Mouse (Mus musculus): ENCODE results near the gene Vars2. TPM values are rescaled to one million over a fixed set of nuclear protein-coding genes. Genes with fewer than 3 reads are reported as not detected.

Gene Vars2
- total RNA-seq, 1 experiment: 58.5 TPM

GRCm38 (mm10) chr17:35708611-35709010 is 41.2 kb upstream of the Vars2 start:
- DNase-seq (ENCODE audit: low read depth, low spot score): no peak
- in situ Hi-C loops (cut with MboI; ENCODE audit: low sequenced_read_pairs in 2 of 2, unreplicated experiment in 2 of 2): no loop called here
- H3K4me3 ChIP-seq (ENCODE audit: insufficient read depth in 1 of 2, low read depth in 1 of 2, low read length in 2 of 2, poor library complexity in 1 of 2, severe bottlenecking in 1 of 2): no peak overlapping the region
- no peak for TF ChIP-seq ZNF384 (IDR thresholded peaks at IDR 0.05; ENCODE audit: low read depth, low read length)
- TF ChIP-seq CHD2 (IDR thresholded peaks at IDR 0.05; ENCODE audit: low read depth, low read length): no peak
- TF ChIP-seq HCFC1 (IDR thresholded peaks at IDR 0.05; ENCODE audit: borderline replicate concordance, insufficient read depth, low read length): no peak
- TF ChIP-seq ZC3H11A (IDR thresholded peaks at IDR 0.05; ENCODE audit: borderline replicate concordance, low read depth, low read length): no peak
- TF ChIP-seq MAFK (IDR thresholded peaks at IDR 0.05; ENCODE audit: insufficient read depth, low read depth, low read length): no peak
- no peaks in the 10 kb centered on the region for H3K36me3 ChIP-seq (ENCODE audit: control insufficient read depth, insufficient read depth, low read length, poor library complexity, severe bottlenecking)
- peaks cover 2 to 21% of the 10 kb centered on the region in 2 experiments; a peak in 3 of 4 replicates for H3K4me1 ChIP-seq (ENCODE audit: control insufficient read depth in 2 of 2, insufficient read depth in 2 of 2, low read length in 2 of 2, poor library complexity in 1 of 2)
- no peak overlapping the region for H3K9ac ChIP-seq (ENCODE audit: insufficient read depth, low read depth, low read length, poor library complexity, severe bottlenecking)
- H3K9me3 ChIP-seq (ENCODE audit: control insufficient read depth, insufficient read depth, low read depth, low read length): no peaks in the 10 kb centered on the region
- no peak overlapping the region for H3K27ac ChIP-seq (ENCODE audit: insufficient read depth, low read depth, low read length, poor library complexity, severe bottlenecking)

GRCm38 (mm10) chr17:35707929-35708328 is 40.5 kb upstream of the Vars2 start:
- DNase-seq (ENCODE audit: low read depth, low spot score): no peak
- in situ Hi-C loops (cut with MboI; ENCODE audit: low sequenced_read_pairs in 2 of 2, unreplicated experiment in 2 of 2): no loop called here
- no peak overlapping the region for H3K27ac ChIP-seq (ENCODE audit: insufficient read depth, low read depth, low read length, poor library complexity, severe bottlenecking)

GRCm38 (mm10) chr17:35705836-35706235 is 38.4 kb upstream of the Vars2 start:
- no peak overlapping the region for H3K27ac ChIP-seq (ENCODE audit: insufficient read depth, low read depth, low read length, poor library complexity, severe bottlenecking)
- no peaks in the 10 kb centered on the region for H3K36me3 ChIP-seq (ENCODE audit: control insufficient read depth, insufficient read depth, low read length, poor library complexity, severe bottlenecking)
- H3K9ac ChIP-seq (ENCODE audit: insufficient read depth, low read depth, low read length, poor library complexity, severe bottlenecking): no peak overlapping the region
- in situ Hi-C loops (cut with MboI; ENCODE audit: low sequenced_read_pairs in 2 of 2, unreplicated experiment in 2 of 2): no loop called here
- H3K4me1 ChIP-seq (ENCODE audit: control insufficient read depth in 2 of 2, insufficient read depth in 2 of 2, low read length in 2 of 2, poor library complexity in 1 of 2): peaks cover under 1 to 25% of the 10 kb centered on the region in 2 experiments; a peak in 3 of 4 replicates
- no peak overlapping the region for H3K4me3 ChIP-seq (ENCODE audit: insufficient read depth in 1 of 2, low read depth in 1 of 2, low read length in 2 of 2, poor library complexity in 1 of 2, severe bottlenecking in 1 of 2)
- H3K9me3 ChIP-seq (ENCODE audit: control insufficient read depth, insufficient read depth, low read depth, low read length): no peaks in the 10 kb centered on the region
- TF ChIP-seq ZC3H11A (IDR thresholded peaks at IDR 0.05; ENCODE audit: borderline replicate concordance, low read depth, low read length): no peak
- no peak for TF ChIP-seq HCFC1 (IDR thresholded peaks at IDR 0.05; ENCODE audit: borderline replicate concordance, insufficient read depth, low read length)
- TF ChIP-seq CHD2 (IDR thresholded peaks at IDR 0.05; ENCODE audit: low read depth, low read length): no peak
- no peak for TF ChIP-seq ZNF384 (IDR thresholded peaks at IDR 0.05; ENCODE audit: low read depth, low read length)
- no peak for TF ChIP-seq MAFK (IDR thresholded peaks at IDR 0.05; ENCODE audit: insufficient read depth, low read depth, low read length)
- DNase-seq (ENCODE audit: low read depth, low spot score): no peak

More at GRCm38 (mm10) chr17:35707929-35708328, 40.5 kb upstream of the Vars2 start:
- H3K36me3 ChIP-seq (ENCODE audit: control insufficient read depth, insufficient read depth, low read length, poor library complexity, severe bottlenecking): no peaks in the 10 kb centered on the region
- no peak overlapping the region for H3K4me3 ChIP-seq (ENCODE audit: insufficient read depth in 1 of 2, low read depth in 1 of 2, low read length in 2 of 2, poor library complexity in 1 of 2, severe bottlenecking in 1 of 2)
- no peak overlapping the region for H3K9ac ChIP-seq (ENCODE audit: insufficient read depth, low read depth, low read length, poor library complexity, severe bottlenecking)
- H3K4me1 ChIP-seq (ENCODE audit: control insufficient read depth in 2 of 2, insufficient read depth in 2 of 2, low read length in 2 of 2, poor library complexity in 1 of 2): peaks cover 2 to 24% of the 10 kb centered on the region in 2 experiments; a peak in 3 of 4 replicates
- no peak for TF ChIP-seq HCFC1 (IDR thresholded peaks at IDR 0.05; ENCODE audit: borderline replicate concordance, insufficient read depth, low read length)
- TF ChIP-seq ZC3H11A (IDR thresholded peaks at IDR 0.05; ENCODE audit: borderline replicate concordance, low read depth, low read length): no peak
- TF ChIP-seq MAFK (IDR thresholded peaks at IDR 0.05; ENCODE audit: insufficient read depth, low read depth, low read length): no peak
- TF ChIP-seq CHD2 (IDR thresholded peaks at IDR 0.05; ENCODE audit: low read depth, low read length): no peak
- no peak for TF ChIP-seq ZNF384 (IDR thresholded peaks at IDR 0.05; ENCODE audit: low read depth, low read length)
- no peaks in the 10 kb centered on the region for H3K9me3 ChIP-seq (ENCODE audit: control insufficient read depth, insufficient read depth, low read depth, low read length)

GRCm38 (mm10) chr17:35704621-35705464 is 37.5 kb upstream of the Vars2 start, which contains the start of gene Ddr1:
TSS of gene Ddr1 (minus strand) at chr17:35704621.
- no peaks in the 10 kb centered on the region for H3K9me3 ChIP-seq (ENCODE audit: control insufficient read depth, insufficient read depth, low read depth, low read length)
- TF ChIP-seq HCFC1 (IDR thresholded peaks at IDR 0.05; ENCODE audit: borderline replicate concordance, insufficient read depth, low read length) (no peak), ZC3H11A (IDR thresholded peaks at IDR 0.05; ENCODE audit: borderline replicate concordance, low read depth, low read length) (no peak), MAFK (IDR thresholded peaks at IDR 0.05; ENCODE audit: insufficient read depth, low read depth, low read length) (no peak), ZNF384 (IDR thresholded peaks at IDR 0.05; ENCODE audit: low read depth, low read length) (no peak), CHD2 (IDR thresholded peaks at IDR 0.05; ENCODE audit: low read depth, low read length) (no peak)
- in situ Hi-C loops (cut with MboI; ENCODE audit: low sequenced_read_pairs in 2 of 2, unreplicated experiment in 2 of 2): no loop called here
- no peak for DNase-seq (ENCODE audit: low read depth, low spot score)
- no peaks in the 10 kb centered on the region for H3K36me3 ChIP-seq (ENCODE audit: control insufficient read depth, insufficient read depth, low read length, poor library complexity, severe bottlenecking)
- H3K4me1 ChIP-seq (ENCODE audit: control insufficient read depth in 2 of 2, insufficient read depth in 2 of 2, low read length in 2 of 2, poor library complexity in 1 of 2): peaks cover 0 to 25% of the 10 kb centered on the region in 2 experiments; a peak in 2 of 4 replicates
- no peak within 1 kb of the TSS; the same call in 1 of the 2 replicates for H3K27ac ChIP-seq (ENCODE audit: insufficient read depth, low read depth, low read length, poor library complexity, severe bottlenecking)
- peak within 1 kb of the TSS; percentile 8 to 21; a peak in 2 of 4 replicates for H3K4me3 ChIP-seq (ENCODE audit: insufficient read depth in 1 of 2, low read depth in 1 of 2, low read length in 2 of 2, poor library complexity in 1 of 2, severe bottlenecking in 1 of 2)
- peak within 1 kb of the TSS; percentile 34; the same call in 1 of the 2 replicates for H3K9ac ChIP-seq (ENCODE audit: insufficient read depth, low read depth, low read length, poor library complexity, severe bottlenecking)

Measured in ES-E14 (cell line).